Mouse (Mus musculus): ENCODE measurements around the gene Arhgap11a. TPM values are rescaled to one million over a fixed set of nuclear protein-coding genes. Genes with fewer than 3 reads are reported as not detected.

Gene Arhgap11a
- total RNA-seq, 2 experiments from 2014 or later, result 43.6 to 47.1 TPM

GRCm38 (mm10) chr2:113820117-113820516 is 28.3 kb downstream of the Arhgap11a start:
- peak; percentile 61 for ATAC-seq (replicated peaks; ENCODE audit: poor library complexity, severe bottlenecking)

GRCm38 (mm10) chr2:113817681-113818606 is 30.5 kb downstream of the Arhgap11a start:
- 0 out of 2 replicates have a peak, but pooled peaks have one; percentile 13 for ATAC-seq (replicated peaks; ENCODE audit: poor library complexity, severe bottlenecking)

GRCm38 (mm10) chr2:113807640-113808039 is 40.8 kb downstream of the Arhgap11a start:
- ATAC-seq (replicated peaks; ENCODE audit: poor library complexity, severe bottlenecking), result peak; percentile 69

- no peak for ATAC-seq (replicated peaks; ENCODE audit: poor library complexity, severe bottlenecking)
These were observed 41.4 kb downstream of the Arhgap11a start for GRCm38 (mm10) chr2:113806851-113807577.

- ATAC-seq (replicated peaks; ENCODE audit: poor library complexity, severe bottlenecking), result no peak
These were observed 42.7 kb downstream of the Arhgap11a start for GRCm38 (mm10) chr2:113805765-113806164.

- ATAC-seq (replicated peaks; ENCODE audit: poor library complexity, severe bottlenecking), result no peak
These were observed 44.7 kb downstream of the Arhgap11a start for GRCm38 (mm10) chr2:113803753-113804152.

GRCm38 (mm10) chr2:113800846-113801245 is 47.6 kb downstream of the Arhgap11a start:
- no peak for ATAC-seq (replicated peaks; ENCODE audit: poor library complexity, severe bottlenecking)

GRCm38 (mm10) chr2:113798605-113799004 is 49.9 kb downstream of the Arhgap11a start:
- ATAC-seq (replicated peaks; ENCODE audit: poor library complexity, severe bottlenecking), result no peak

- ATAC-seq (replicated peaks; ENCODE audit: poor library complexity, severe bottlenecking), result no peak
These were observed 53.3 kb downstream of the Arhgap11a start for GRCm38 (mm10) chr2:113795186-113795585.

- ATAC-seq (replicated peaks; ENCODE audit: poor library complexity, severe bottlenecking), result no peak
These were observed 54.9 kb downstream of the Arhgap11a start for GRCm38 (mm10) chr2:113793521-113793920.

GRCm38 (mm10) chr2:113788821-113789387 is 59.6 kb downstream of the Arhgap11a start:
- no peak for ATAC-seq (replicated peaks; ENCODE audit: poor library complexity, severe bottlenecking)

GRCm38 (mm10) chr2:113787882-113788281 is 60.6 kb downstream of the Arhgap11a start:
- no peak for ATAC-seq (replicated peaks; ENCODE audit: poor library complexity, severe bottlenecking)

- ATAC-seq (replicated peaks; ENCODE audit: poor library complexity, severe bottlenecking), result no peak
These were observed 63.6 kb downstream of the Arhgap11a start for GRCm38 (mm10) chr2:113784851-113785250.

- ATAC-seq (replicated peaks; ENCODE audit: poor library complexity, severe bottlenecking), result no peak
These were observed 66.9 kb downstream of the Arhgap11a start for GRCm38 (mm10) chr2:113781521-113781920.

Other genes starting within 250 kb of the Arhgap11a start
- not detected in 2 replicates for gene Grem1, start 90.0 kb downstream of the Arhgap11a start, total RNA-seq (2014; fragmentation: Nextera tagmentation)
- not detected in 2 replicates for gene Grem1, start 90.0 kb downstream of the Arhgap11a start, total RNA-seq (2017)
- gene Scg5, start 19.5 kb downstream of the Arhgap11a start, total RNA-seq (2014; fragmentation: Nextera tagmentation), result 2.8 TPM in 1 of 2 replicates, not detected in the other
- 0.52 TPM in 1 of 2 replicates, not detected in the other for gene Scg5, start 19.5 kb downstream of the Arhgap11a start, total RNA-seq (2017)
- not detected in 2 replicates for gene Gjd2, start 165.0 kb upstream of the Arhgap11a start, total RNA-seq (2014; fragmentation: Nextera tagmentation)
- not detected in 2 replicates for gene Gjd2, start 165.0 kb upstream of the Arhgap11a start, total RNA-seq (2017)
- gene Actc1, start 204.9 kb upstream of the Arhgap11a start, total RNA-seq (2014; fragmentation: Nextera tagmentation), result not detected in 2 replicates
- not detected in 2 replicates for gene Actc1, start 204.9 kb upstream of the Arhgap11a start, total RNA-seq (2017)

Data from granulocyte monocyte progenitor cell, adult 5-6 weeks (primary cell).